Mouse (Mus musculus) macrophage (primary cell): ENCODE measurements around the gene Sall1. TPM values are rescaled to one million over a fixed set of nuclear protein-coding genes. Genes with fewer than 3 reads are reported as not detected.

Experiments
- H3K27ac ChIP-seq: fragments of 350-480 bp; formaldehyde crosslinking; 2 replicates; pipeline ENCODE4 v1.9.0; 2021
- H3K36me3 ChIP-seq: fragments of 350-480 bp; formaldehyde crosslinking; 2 replicates; pipeline ENCODE4 v1.9.0; 2021; ENCODE audit errors: inconsistent target
- H3K4me3 ChIP-seq: fragments of 350-480 bp; formaldehyde crosslinking; 2 replicates; pipeline ENCODE4 v1.9.0; 2021; ENCODE audit errors: inconsistent target
- H3K79me2 ChIP-seq: fragments of 350-480 bp; formaldehyde crosslinking; 2 replicates; pipeline ENCODE4 v1.9.0; 2021; ENCODE audit errors: inconsistent target
- WGBS: methylation state at CpG from one replicate; pipeline ENCODE4 v1.1.7; 2026; ENCODE audit warnings: inconsistent platforms; ENCODE audit not compliant: missing documents; 5-methylcytosine and 5-hydroxymethylcytosine counted together
- polyA plus RNA-seq: library from polyadenylated mRNA; stranded (reverse); fragments of 250-400 nt; gene quantifications from 3 replicates; pipeline ENCODE4 v1.2.4, GENCODE M21; 2018; ENCODE audit warnings: inconsistent platforms

Gene Sall1
- polyA plus RNA-seq, 1 experiment from 2014 or later, result not detected

DNA sequence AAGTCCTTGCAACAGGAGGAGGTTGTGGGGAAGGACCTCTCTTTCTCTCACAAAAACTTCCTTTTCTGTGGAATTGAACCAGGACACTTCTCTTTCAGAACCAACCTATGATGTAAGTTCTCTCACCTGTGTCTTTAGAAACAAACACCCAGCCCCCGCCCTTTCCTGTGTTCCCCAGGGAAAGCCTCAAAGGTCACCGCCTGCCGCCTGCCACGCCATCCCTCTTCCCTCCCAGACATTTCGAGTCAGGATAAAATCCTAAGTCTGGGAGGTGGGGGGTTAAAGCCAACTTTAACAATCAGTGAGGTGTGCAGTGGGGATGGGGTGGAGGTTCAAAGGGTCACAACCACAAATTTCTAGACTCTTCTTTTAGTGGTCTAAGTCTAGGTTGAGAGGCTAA lies 52.8 kb downstream of the Sall1 start:
- no peaks in the 10 kb centered on the region for H3K79me2 ChIP-seq
- H3K27ac ChIP-seq, result no peak overlapping the region
- WGBS, result 83% methylated on average over 5 of the region's 5 CpGs
- H3K36me3 ChIP-seq, result no peaks in the 10 kb centered on the region
- H3K4me3 ChIP-seq, result no peak overlapping the region

DNA sequence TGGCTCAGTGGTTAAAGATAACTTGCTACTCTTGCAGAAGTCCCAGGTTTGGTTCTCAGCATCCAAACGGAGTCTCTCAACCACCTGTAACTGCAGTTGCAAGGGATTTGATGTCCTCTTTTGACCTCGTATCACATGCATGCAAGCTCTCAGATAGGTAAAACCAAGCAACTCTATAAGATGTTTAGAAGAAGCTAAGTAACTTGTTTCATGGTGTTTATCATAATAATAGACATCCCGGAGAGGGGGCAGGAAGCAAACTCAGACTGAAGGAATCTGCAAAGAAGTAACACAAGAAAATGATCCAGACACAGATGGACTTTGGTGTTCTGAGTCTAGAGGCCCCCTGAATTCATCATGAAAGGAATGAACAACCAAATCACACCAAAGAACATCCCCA lies 55.0 kb downstream of the Sall1 start:
- no peak overlapping the region for H3K4me3 ChIP-seq
- no peaks in the 10 kb centered on the region for H3K36me3 ChIP-seq
- H3K27ac ChIP-seq, result no peak overlapping the region
- WGBS, result 85% methylated on average over 3 of the region's 3 CpGs
- H3K79me2 ChIP-seq, result no peaks in the 10 kb centered on the region

DNA sequence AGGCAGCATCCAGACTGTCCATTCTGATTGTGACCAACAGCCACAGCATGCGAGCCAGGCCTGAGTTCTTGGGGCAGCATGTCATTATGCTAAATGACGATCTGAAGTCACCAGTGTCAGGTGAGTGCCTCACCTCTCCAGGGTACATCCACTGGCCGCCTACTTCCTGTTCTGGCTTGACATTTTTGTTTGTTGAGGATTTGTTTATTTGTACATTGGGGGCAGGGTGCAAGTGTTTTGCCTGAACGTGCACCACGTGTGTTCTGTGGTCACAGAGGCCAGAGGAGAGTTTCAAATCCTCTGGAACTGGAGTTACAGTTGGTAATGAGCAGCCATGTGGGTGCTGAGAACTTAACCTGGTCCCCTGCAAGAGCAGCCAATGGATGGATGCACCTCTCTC lies 60.5 kb downstream of the Sall1 start:
- H3K36me3 ChIP-seq, result no peaks in the 10 kb centered on the region
- no peak overlapping the region for H3K27ac ChIP-seq
- no peak overlapping the region for H3K4me3 ChIP-seq
- H3K79me2 ChIP-seq, result no peaks in the 10 kb centered on the region
- WGBS, result 50% methylated on average over 5 of the region's 5 CpGs
